ENCODE assay signal across 16 mouse cellular contexts in the genomic region with DNA sequence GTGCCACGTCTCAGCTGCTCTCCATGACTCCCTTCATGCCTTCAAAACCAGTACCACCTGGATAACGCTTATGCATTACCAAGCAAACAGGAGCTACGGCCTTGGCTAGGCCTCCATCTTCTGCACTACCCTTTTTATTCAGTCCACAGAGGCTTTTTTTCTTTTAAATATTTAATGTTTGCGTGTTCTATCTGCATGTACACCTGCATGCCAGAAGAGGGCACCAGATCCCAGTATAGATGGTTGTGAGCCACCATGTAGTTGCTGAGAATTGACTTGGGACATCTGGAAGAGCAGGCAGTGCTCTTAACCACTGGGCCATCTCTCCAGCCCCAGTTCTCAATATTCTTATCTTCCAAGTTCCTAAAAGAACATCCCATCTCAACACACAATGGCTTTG. TPM values are rescaled to one million over a fixed set of nuclear protein-coding genes. Genes with fewer than 3 reads are reported as not detected.
DNase-seq lines count a peak whose midpoint lies in the region; ATAC-seq and TF ChIP-seq lines count a peak whose summit lies in the region.
"Had no signal": no experiment of that assay in that cellular context is flagged by ENCODE, and none has a peak within 500 bp of the region (broad histone marks: within the 10 kb centered on the region; RNA-seq: fewer than 3 reads in every experiment).

No protein-coding gene starts in this region.

- H3K36me3 ChIP-seq in intestine, embryonic 14.5 days (ENCODE audit: control insufficient read depth, insufficient read depth, low read length), result peaks cover 44% of the 10 kb centered on the region
- H3K36me3 ChIP-seq in intestine, embryonic 16.5 days (ENCODE audit: control insufficient read depth, insufficient read depth, low read length), result peaks cover 16% of the 10 kb centered on the region
- H3K36me3 ChIP-seq in midbrain, embryonic 11.5 days (ENCODE audit: control insufficient read depth, insufficient read depth, low read length), result peaks cover 25% of the 10 kb centered on the region
- H3K36me3 ChIP-seq in midbrain, embryonic 16.5 days (ENCODE audit: control insufficient read depth, insufficient read depth, low read length), result peaks cover 26% of the 10 kb centered on the region
- H3K36me3 ChIP-seq in MEL (ENCODE audit: control insufficient read depth in 1 of 2, insufficient read depth in 2 of 2, low read length in 2 of 2), result peaks cover 0 to under 1% of the 10 kb centered on the region in 2 experiments; a peak in 2 of 4 replicates
- H3K36me3 ChIP-seq in stomach, postnatal 0 days (ENCODE audit: control insufficient read depth, insufficient read depth, low read length), result peaks cover 10% of the 10 kb centered on the region

- H3K27ac ChIP-seq in intestine, embryonic 14.5 days (ENCODE audit: low read depth), result no peak overlapping the region
- H3K27ac ChIP-seq in intestine, embryonic 16.5 days (ENCODE audit: low read length), result no peak overlapping the region
- no peak overlapping the region for H3K27ac ChIP-seq in midbrain, embryonic 11.5 days (ENCODE audit: low read depth, low read length)
- H3K27ac ChIP-seq in midbrain, embryonic 16.5 days (ENCODE audit: low read length), result no peak overlapping the region
- no peak overlapping the region for H3K27ac ChIP-seq in MEL (ENCODE audit: control insufficient read depth, low read depth, low read length)
- H3K27ac ChIP-seq in stomach, postnatal 0 days (replicated peaks), result no peak overlapping the region
- H3K27ac ChIP-seq: embryonic facial prominence, embryonic 10.5 days; hindbrain, embryonic 15.5 days; liver, embryonic 15.5 days had no signal

- no peaks in the 10 kb centered on the region for H3K27me3 ChIP-seq in intestine, embryonic 14.5 days (replicated peaks; ENCODE audit: control insufficient read depth, insufficient read depth, low read length)
- H3K27me3 ChIP-seq in intestine, embryonic 16.5 days (replicated peaks; ENCODE audit: control insufficient read depth, insufficient read depth, low read length), result no peaks in the 10 kb centered on the region
- no peaks in the 10 kb centered on the region for H3K27me3 ChIP-seq in midbrain, embryonic 11.5 days (ENCODE audit: control insufficient read depth, insufficient read depth, low read length)
- no peaks in the 10 kb centered on the region for H3K27me3 ChIP-seq in midbrain, embryonic 16.5 days (ENCODE audit: control insufficient read depth, insufficient read depth, low read depth, low read length)
- H3K27me3 ChIP-seq in MEL (ENCODE audit: control insufficient read depth in 1 of 2, insufficient read depth in 2 of 2, low read length in 2 of 2), result no peaks in the 10 kb centered on the region
- H3K27me3 ChIP-seq in stomach, postnatal 0 days (ENCODE audit: control insufficient read depth, insufficient read depth, low read length), result no peaks in the 10 kb centered on the region
- H3K27me3 ChIP-seq: hindbrain, embryonic 15.5 days; liver, embryonic 15.5 days; megakaryocyte, embryonic 14.5 days had no signal

- peak; percentile 45 for TF ChIP-seq RAD21 in MEL (IDR thresholded peaks at IDR 0.05; ENCODE audit: low read depth, low read length)

- peak; percentile 32 to 51 (median 39); a peak in 4 of 6 replicates for TF ChIP-seq CTCF in MEL (IDR thresholded peaks at IDR 0.05 in 2 of 3, conservative IDR thresholded peaks at IDR 0.05 in 1 of 3; ENCODE audit: control insufficient read depth in 1 of 3, insufficient read depth in 1 of 3, low read depth in 2 of 3, low read length in 3 of 3, poor library complexity in 1 of 3, severe bottlenecking in 1 of 3)
- TF ChIP-seq CTCF in stomach, postnatal 0 days (IDR thresholded peaks at IDR 0.05; ENCODE audit: low read depth), result peak; percentile 69

- no peaks in the 10 kb centered on the region for H3K79me2 ChIP-seq in MEL (ENCODE audit: control insufficient read depth, insufficient read depth, low read length, poor library complexity)

- H3K4me2 ChIP-seq in intestine, embryonic 14.5 days (ENCODE audit: low read length), result no peak overlapping the region
- no peak overlapping the region for H3K4me2 ChIP-seq in intestine, embryonic 16.5 days (ENCODE audit: low read depth, low read length)
- H3K4me2 ChIP-seq in midbrain, embryonic 11.5 days, result no peak overlapping the region
- H3K4me2 ChIP-seq in midbrain, embryonic 16.5 days (ENCODE audit: low read length), result no peak overlapping the region
- no peak overlapping the region for H3K4me2 ChIP-seq in stomach, postnatal 0 days (replicated peaks; ENCODE audit: low read depth)
- H3K4me2 ChIP-seq: hindbrain, embryonic 15.5 days; liver, embryonic 15.5 days had no signal

- no peak for TF ChIP-seq POLR2A in MEL (IDR thresholded peaks at IDR 0.05; ENCODE audit: control insufficient read depth in 1 of 2, insufficient read depth in 1 of 2, low read depth in 1 of 2, low read length in 2 of 2, poor library complexity in 1 of 2)

- H3K9ac ChIP-seq in intestine, embryonic 14.5 days (ENCODE audit: low read length), result no peak overlapping the region
- no peak overlapping the region for H3K9ac ChIP-seq in intestine, embryonic 16.5 days (ENCODE audit: low read depth, low read length)
- H3K9ac ChIP-seq in midbrain, embryonic 11.5 days (ENCODE audit: low read length), result no peak overlapping the region
- no peak overlapping the region for H3K9ac ChIP-seq in midbrain, embryonic 16.5 days (ENCODE audit: low read depth, low read length)
- no peak overlapping the region for H3K9ac ChIP-seq in MEL (ENCODE audit: control insufficient read depth, low read depth, low read length, poor library complexity, severe bottlenecking)
- no peak overlapping the region for H3K9ac ChIP-seq in stomach, postnatal 0 days (ENCODE audit: low read length)
- H3K9ac ChIP-seq: hindbrain, embryonic 15.5 days; liver, embryonic 15.5 days had no signal

- ATAC-seq in intestine, embryonic 14.5 days (replicated peaks; ENCODE audit: low FRiP score, low TSS enrichment, low read depth), result 0 out of 2 replicates have a peak, but pooled peaks have one; percentile 15
- ATAC-seq in intestine, embryonic 16.5 days, result no peak
- ATAC-seq in midbrain, embryonic 11.5 days (ENCODE audit: low FRiP score), result 0 out of 2 replicates have a peak, but pooled peaks have one; percentile 35
- no peak; the same call in 1 of the 2 replicates for ATAC-seq in midbrain, embryonic 16.5 days
- ATAC-seq in stomach, postnatal 0 days (ENCODE audit: low FRiP score, low TSS enrichment), result no peak
- ATAC-seq: activated CD4-positive, CD25-positive, alpha-beta regulatory T cell, adult 4 months had no signal

- H3K4me3 ChIP-seq in intestine, embryonic 14.5 days (ENCODE audit: low read depth, low read length), result no peak overlapping the region
- no peak overlapping the region for H3K4me3 ChIP-seq in intestine, embryonic 16.5 days (ENCODE audit: low read length)
- H3K4me3 ChIP-seq in midbrain, embryonic 11.5 days (ENCODE audit: low read depth, low read length), result no peak overlapping the region
- H3K4me3 ChIP-seq in midbrain, embryonic 16.5 days (ENCODE audit: low read depth, low read length), result no peak overlapping the region
- H3K4me3 ChIP-seq in MEL (ENCODE audit: control insufficient read depth in 1 of 2, insufficient read depth in 1 of 2, low read depth in 2 of 2, low read length in 2 of 2), result no peak overlapping the region
- H3K4me3 ChIP-seq in stomach, postnatal 0 days (ENCODE audit: low read depth, low read length), result no peak overlapping the region
- H3K4me3 ChIP-seq: embryonic facial prominence, embryonic 10.5 days; hindbrain, embryonic 15.5 days; liver, embryonic 15.5 days; megakaryocyte, embryonic 14.5 days had no signal

- H3K9me3 ChIP-seq in intestine, embryonic 14.5 days (ENCODE audit: control insufficient read depth, low read length), result no peaks in the 10 kb centered on the region
- H3K9me3 ChIP-seq in intestine, embryonic 16.5 days (ENCODE audit: control insufficient read depth, low read length), result peaks cover 8% of the 10 kb centered on the region; the same call in 1 of the 2 replicates
- H3K9me3 ChIP-seq in midbrain, embryonic 11.5 days (ENCODE audit: control insufficient read depth, low read length), result peaks cover 2% of the 10 kb centered on the region; the same call in 1 of the 2 replicates
- no peaks in the 10 kb centered on the region for H3K9me3 ChIP-seq in midbrain, embryonic 16.5 days (replicated peaks; ENCODE audit: control insufficient read depth, low read length, poor library complexity, severe bottlenecking)
- no peaks in the 10 kb centered on the region for H3K9me3 ChIP-seq in MEL (replicated peaks; ENCODE audit: insufficient read depth, low read length)
- no peaks in the 10 kb centered on the region; the same call in 1 of the 2 replicates for H3K9me3 ChIP-seq in stomach, postnatal 0 days (ENCODE audit: control insufficient read depth, low read length)
- H3K9me3 ChIP-seq: hindbrain, embryonic 15.5 days; liver, embryonic 15.5 days had no signal

- no peaks in the 10 kb centered on the region for H3K4me1 ChIP-seq in intestine, embryonic 14.5 days (replicated peaks; ENCODE audit: control insufficient read depth, insufficient read depth, low read length)
- H3K4me1 ChIP-seq in intestine, embryonic 16.5 days (ENCODE audit: control insufficient read depth, insufficient read depth, low read length), result no peaks in the 10 kb centered on the region
- H3K4me1 ChIP-seq in midbrain, embryonic 11.5 days (ENCODE audit: control insufficient read depth, insufficient read depth, low read length), result no peaks in the 10 kb centered on the region
- no peaks in the 10 kb centered on the region for H3K4me1 ChIP-seq in midbrain, embryonic 16.5 days (ENCODE audit: control insufficient read depth, insufficient read depth, low read length)
- no peaks in the 10 kb centered on the region for H3K4me1 ChIP-seq in MEL (ENCODE audit: control insufficient read depth in 1 of 2, insufficient read depth in 2 of 2, low read length in 2 of 2)
- H3K4me1 ChIP-seq in stomach, postnatal 0 days (replicated peaks; ENCODE audit: control insufficient read depth, insufficient read depth), result no peaks in the 10 kb centered on the region
- H3K4me1 ChIP-seq: hindbrain, embryonic 15.5 days; liver, embryonic 15.5 days; megakaryocyte, embryonic 14.5 days had no signal

- DNase-seq in intestine, embryonic 14.5 days (ENCODE audit: low spot score), result no peak
- no peak for DNase-seq in midbrain, embryonic 11.5 days (ENCODE audit: low spot score, missing footprints)
- peak; percentile 23 for DNase-seq in MEL (ENCODE audit: low read depth, low spot score)
- DNase-seq in stomach, postnatal 0 days (ENCODE audit: low spot score), result no peak
- DNase-seq in urinary bladder, postnatal 14 days (ENCODE audit: low spot score), result no peak
- DNase-seq: cerebellum, adult 9-11 months; gastrocnemius, postnatal 14 days; kidney, postnatal 25 days; right cerebral cortex, postnatal 25 days had no signal

- TF ChIP-seq EP300 in MEL (IDR thresholded peaks at IDR 0.05; ENCODE audit: low read depth in 1 of 2, low read length in 2 of 2), result no peak
- TF ChIP-seq EP300 in stomach, postnatal 0 days (optimal IDR thresholded peaks at IDR 0.05), result no peak

- 73% methylated on average over 4 of the region's 4 CpGs for WGBS in intestine, embryonic 14.5 days
- 70% methylated on average over 4 of the region's 4 CpGs for WGBS in intestine, embryonic 16.5 days
- 68% methylated on average over 4 of the region's 4 CpGs for WGBS in midbrain, embryonic 11.5 days
- 67% methylated on average over 4 of the region's 4 CpGs for WGBS in midbrain, embryonic 16.5 days
- 77% methylated on average over 4 of the region's 4 CpGs for WGBS in stomach, postnatal 0 days

RNA-seq across cellular contexts. Expression of a gene that starts 16.8 kb away (rescaled TPM):
- 16.6 and 18.1 TPM in 2 replicates for polyA plus RNA-seq in intestine, embryonic 14.5 days (2014; fragmentation: Nextera tagmentation; extraction: Ambion mirVana)
- polyA plus RNA-seq in intestine, embryonic 16.5 days (2015; fragmentation: Nextera tagmentation; extraction: Ambion mirVana), result 17.8 and 18.5 TPM in 2 replicates
- 12.7 and 13.9 TPM in 2 replicates for polyA plus RNA-seq in midbrain, embryonic 11.5 days (2014; fragmentation: Nextera tagmentation; extraction: Ambion mirVana)
- 18.0 and 20.1 TPM in 2 replicates for polyA plus RNA-seq in midbrain, embryonic 16.5 days (2015; fragmentation: Nextera tagmentation; extraction: Ambion mirVana)
- total RNA-seq in MEL (2012; rRNA removed), result 23.7 and 29.1 TPM in 2 replicates
- polyA plus RNA-seq in MEL (2012; ENCODE audit: insufficient read depth in 1 of 2, insufficient read length in 2 of 2, low read depth in 1 of 2, low replicate concordance in 2 of 2, missing spikeins in 1 of 2), result 10 to 100 TPM in 1 of 2 experiments, not detected in 1; 60.1 TPM
- polyA plus RNA-seq in stomach, postnatal 0 days (2015; fragmentation: Nextera tagmentation; extraction: Ambion mirVana), result 9.0 and 9.1 TPM in 2 replicates

RNA-seq across cellular contexts. Expression of a gene that starts 38.7 kb away (rescaled TPM):
- polyA plus RNA-seq in intestine, embryonic 14.5 days (2014; fragmentation: Nextera tagmentation; extraction: Ambion mirVana), result 49.2 and 53.3 TPM in 2 replicates
- 43.5 and 46.4 TPM in 2 replicates for polyA plus RNA-seq in intestine, embryonic 16.5 days (2015; fragmentation: Nextera tagmentation; extraction: Ambion mirVana)
- 64.4 and 68.2 TPM in 2 replicates for polyA plus RNA-seq in midbrain, embryonic 11.5 days (2014; fragmentation: Nextera tagmentation; extraction: Ambion mirVana)
- 87.6 and 88.8 TPM in 2 replicates for polyA plus RNA-seq in midbrain, embryonic 16.5 days (2015; fragmentation: Nextera tagmentation; extraction: Ambion mirVana)
- total RNA-seq in MEL (2012; rRNA removed), result 9.6 and 11.8 TPM in 2 replicates
- 10 to 100 TPM in 1 of 2 experiments, not detected in 1; 17.1 TPM for polyA plus RNA-seq in MEL (2012; ENCODE audit: insufficient read depth in 1 of 2, insufficient read length in 2 of 2, low read depth in 1 of 2, low replicate concordance in 2 of 2, missing spikeins in 1 of 2)
- polyA plus RNA-seq in stomach, postnatal 0 days (2015; fragmentation: Nextera tagmentation; extraction: Ambion mirVana), result 32.9 and 33.1 TPM in 2 replicates

RNA-seq across cellular contexts. Expression of a gene that starts 53.8 kb away (rescaled TPM):
- 6.9 and 7.9 TPM in 2 replicates for polyA plus RNA-seq in intestine, embryonic 14.5 days (2014; fragmentation: Nextera tagmentation; extraction: Ambion mirVana)
- polyA plus RNA-seq in intestine, embryonic 16.5 days (2015; fragmentation: Nextera tagmentation; extraction: Ambion mirVana), result 4.7 and 5.2 TPM in 2 replicates
- polyA plus RNA-seq in midbrain, embryonic 11.5 days (2014; fragmentation: Nextera tagmentation; extraction: Ambion mirVana), result 5.6 and 5.9 TPM in 2 replicates
- polyA plus RNA-seq in midbrain, embryonic 16.5 days (2015; fragmentation: Nextera tagmentation; extraction: Ambion mirVana), result 66.2 and 69.4 TPM in 2 replicates
- not detected in 2 replicates for total RNA-seq in MEL (2012; rRNA removed)
- not detected for polyA plus RNA-seq in MEL (2012; ENCODE audit: insufficient read depth in 1 of 2, insufficient read length in 2 of 2, low read depth in 1 of 2, low replicate concordance in 2 of 2, missing spikeins in 1 of 2)
- polyA plus RNA-seq in stomach, postnatal 0 days (2015; fragmentation: Nextera tagmentation; extraction: Ambion mirVana), result 2.1 and 2.6 TPM in 2 replicates

Comparison
In these comparisons a context has a peak if more than half of its experiments do, and no peak if none do; other contexts are left out.
1. ATAC-seq: peak in intestine, embryonic 14.5 days (single experiment) and midbrain, embryonic 11.5 days (single experiment); none in intestine, embryonic 16.5 days (single experiment), midbrain, embryonic 16.5 days (single experiment) and stomach, postnatal 0 days (single experiment).